Mouse (Mus musculus): ENCODE measurements around the gene Rph3al. TPM values are rescaled to one million over a fixed set of nuclear protein-coding genes. Genes with fewer than 3 reads are reported as not detected.

Gene Rph3al
- polyA plus RNA-seq, 1 experiment from 2014 or later: 14.5 TPM

- no peak for ATAC-seq (replicated peaks; ENCODE audit: low FRiP score, low read depth)
- H3K27me3 ChIP-seq (ENCODE audit: insufficient read depth, low read length): peaks cover 23% of the 10 kb centered on the region
- no peaks in the 10 kb centered on the region for H3K9me3 ChIP-seq (replicated peaks; ENCODE audit: low read length)
- H3K9ac ChIP-seq (ENCODE audit: low read depth, low read length): no peak overlapping the region
- 60% methylated on average over 13 of the region's 13 CpGs for WGBS
- no peaks in the 10 kb centered on the region for H3K36me3 ChIP-seq (ENCODE audit: insufficient read depth, low read length)
- peaks cover 5% of the 10 kb centered on the region; the same call in 1 of the 2 replicates for H3K4me1 ChIP-seq (replicated peaks; ENCODE audit: insufficient read depth, low read length)
- no peak overlapping the region for H3K4me2 ChIP-seq (ENCODE audit: low read length)
- H3K4me3 ChIP-seq (replicated peaks; ENCODE audit: low read depth, low read length): no peak overlapping the region
- no peak for TF ChIP-seq CTCF (IDR thresholded peaks at IDR 0.05; ENCODE audit: low read depth)
- H3K27ac ChIP-seq: no peak overlapping the region
- DNase-seq (ENCODE audit: low spot score): no peak
These were observed 141.5 kb downstream of the Rph3al start for GRCm38 (mm10) chr11:75796536-75797246.

DNA sequence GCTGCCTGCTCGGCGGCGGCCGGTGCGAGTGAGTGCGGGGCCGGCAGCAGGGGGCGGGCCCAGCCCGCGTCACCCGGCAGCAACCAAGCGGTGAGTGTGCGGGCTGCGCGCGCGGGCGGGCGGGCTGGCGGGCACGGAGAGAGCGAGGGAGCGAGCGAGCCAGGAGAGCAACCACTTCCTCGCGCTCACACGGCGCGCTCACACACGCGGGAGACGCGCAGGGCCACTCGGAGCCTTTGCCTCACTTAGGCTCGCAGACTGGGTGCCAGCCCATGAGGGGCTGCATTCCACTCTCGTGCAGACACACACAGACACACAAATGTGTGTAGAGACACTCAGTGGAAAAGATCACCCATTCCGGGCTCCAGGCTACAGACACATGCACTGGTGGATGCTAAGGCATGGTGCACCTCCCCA lies 142.2 kb downstream of the Rph3al start, which contains the start of gene Doc2b:
Gene Doc2b, minus strand, starts transcription at position 21 of the 417 bp plus-strand sequence.
- Histone ChIP-seq H3K36me3 (ENCODE audit: insufficient read depth, low read length) (no peaks in the 10 kb centered on the region), H3K4me3 (replicated peaks; ENCODE audit: low read depth, low read length) (peak within 1 kb of the TSS; percentile 38), H3K27ac (no peak within 1 kb of the TSS), H3K4me2 (ENCODE audit: low read length) (peak within 1 kb of the TSS; percentile 68), H3K27me3 (ENCODE audit: insufficient read depth, low read length) (peaks cover 23% of the 10 kb centered on the region), H3K9ac (ENCODE audit: low read depth, low read length) (peak within 1 kb of the TSS; percentile 51), H3K9me3 (replicated peaks; ENCODE audit: low read length) (no peaks in the 10 kb centered on the region), H3K4me1 (replicated peaks; ENCODE audit: insufficient read depth, low read length) (peaks cover 5% of the 10 kb centered on the region; the same call in 1 of the 2 replicates)
- ATAC-seq (replicated peaks; ENCODE audit: low FRiP score, low read depth) (peak; percentile 29; the same call in 1 of the 2 replicates), DNase-seq (ENCODE audit: low spot score) (no peak)
- 4% methylated on average over 33 of the region's 37 CpGs for WGBS
- TF ChIP-seq CTCF (IDR thresholded peaks at IDR 0.05; ENCODE audit: low read depth): no peak

- no peak for DNase-seq (ENCODE audit: low spot score)
These were observed 142.9 kb downstream of the Rph3al start for GRCm38 (mm10) chr11:75795321-75795636.

GRCm38 (mm10) chr11:75794602-75795320 lies 143.5 kb downstream of the Rph3al start:
- Histone ChIP-seq H3K27ac (no peak overlapping the region), H3K4me1 (replicated peaks; ENCODE audit: insufficient read depth, low read length) (peaks cover 5% of the 10 kb centered on the region; the same call in 1 of the 2 replicates), H3K9ac (ENCODE audit: low read depth, low read length) (peak overlapping the region; percentile 51), H3K27me3 (ENCODE audit: insufficient read depth, low read length) (peaks cover 23% of the 10 kb centered on the region), H3K4me3 (replicated peaks; ENCODE audit: low read depth, low read length) (peak overlapping the region; percentile 38), H3K4me2 (ENCODE audit: low read length) (peak overlapping the region; percentile 68), H3K36me3 (ENCODE audit: insufficient read depth, low read length) (no peaks in the 10 kb centered on the region), H3K9me3 (replicated peaks; ENCODE audit: low read length) (no peaks in the 10 kb centered on the region)
- no peak for DNase-seq (ENCODE audit: low spot score)
- 12% methylated on average over 43 of the region's 45 CpGs for WGBS
- ATAC-seq (replicated peaks; ENCODE audit: low FRiP score, low read depth): no peak
- no peak for TF ChIP-seq CTCF (IDR thresholded peaks at IDR 0.05; ENCODE audit: low read depth)

More at GRCm38 (mm10) chr11:75795321-75795636, 142.9 kb downstream of the Rph3al start:
- Histone ChIP-seq H3K27ac (no peak overlapping the region), H3K9me3 (replicated peaks; ENCODE audit: low read length) (no peaks in the 10 kb centered on the region), H3K4me2 (ENCODE audit: low read length) (peak overlapping the region; percentile 68), H3K4me1 (replicated peaks; ENCODE audit: insufficient read depth, low read length) (peaks cover 5% of the 10 kb centered on the region; the same call in 1 of the 2 replicates), H3K4me3 (replicated peaks; ENCODE audit: low read depth, low read length) (peak overlapping the region; percentile 38), H3K9ac (ENCODE audit: low read depth, low read length) (peak overlapping the region; percentile 51), H3K36me3 (ENCODE audit: insufficient read depth, low read length) (no peaks in the 10 kb centered on the region), H3K27me3 (ENCODE audit: insufficient read depth, low read length) (peaks cover 23% of the 10 kb centered on the region)
- no peak for TF ChIP-seq CTCF (IDR thresholded peaks at IDR 0.05; ENCODE audit: low read depth)
- no peak for ATAC-seq (replicated peaks; ENCODE audit: low FRiP score, low read depth)
- 2% methylated on average over 42 of the region's 42 CpGs for WGBS

DNA sequence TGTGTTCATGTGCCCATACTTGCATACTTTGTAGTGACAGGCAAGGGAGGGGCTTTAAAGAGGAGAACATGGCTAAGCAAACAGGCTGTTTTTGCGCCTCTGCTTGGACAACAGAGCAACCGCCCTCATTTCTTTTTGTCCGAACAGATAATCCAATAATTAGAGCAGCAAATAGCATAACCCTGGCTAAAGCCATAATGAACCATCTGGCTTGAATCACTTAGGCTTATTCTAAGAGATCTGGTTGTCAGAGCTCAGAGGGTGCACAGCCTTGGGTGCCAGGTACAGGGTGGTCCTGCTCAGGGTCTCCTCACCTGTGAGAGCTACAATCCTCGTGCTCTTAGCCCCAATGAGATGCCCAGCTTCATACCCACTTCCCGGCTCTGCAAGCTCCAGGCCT lies 144.9 kb downstream of the Rph3al start:
- no peaks in the 10 kb centered on the region for H3K36me3 ChIP-seq (ENCODE audit: insufficient read depth, low read length)
- ATAC-seq (replicated peaks; ENCODE audit: low FRiP score, low read depth): no peak
- no peak overlapping the region for H3K4me3 ChIP-seq (replicated peaks; ENCODE audit: low read depth, low read length)
- peaks cover 5% of the 10 kb centered on the region; the same call in 1 of the 2 replicates for H3K4me1 ChIP-seq (replicated peaks; ENCODE audit: insufficient read depth, low read length)
- DNase-seq (ENCODE audit: low spot score): no peak
- H3K27me3 ChIP-seq (ENCODE audit: insufficient read depth, low read length): peaks cover 23% of the 10 kb centered on the region
- H3K9me3 ChIP-seq (replicated peaks; ENCODE audit: low read length): no peaks in the 10 kb centered on the region
- H3K4me2 ChIP-seq (ENCODE audit: low read length): no peak overlapping the region
- H3K27ac ChIP-seq: no peak overlapping the region
- 82% methylated on average over 5 of the region's 5 CpGs for WGBS
- H3K9ac ChIP-seq (ENCODE audit: low read depth, low read length): no peak overlapping the region
- no peak for TF ChIP-seq CTCF (IDR thresholded peaks at IDR 0.05; ENCODE audit: low read depth)

GRCm38 (mm10) chr11:75792535-75792934 lies 145.7 kb downstream of the Rph3al start:
- Histone ChIP-seq H3K27ac (no peak overlapping the region), H3K4me3 (replicated peaks; ENCODE audit: low read depth, low read length) (no peak overlapping the region), H3K9ac (ENCODE audit: low read depth, low read length) (no peak overlapping the region), H3K9me3 (replicated peaks; ENCODE audit: low read length) (no peaks in the 10 kb centered on the region), H3K36me3 (ENCODE audit: insufficient read depth, low read length) (no peaks in the 10 kb centered on the region), H3K4me1 (replicated peaks; ENCODE audit: insufficient read depth, low read length) (peaks cover 5% of the 10 kb centered on the region; the same call in 1 of the 2 replicates), H3K27me3 (ENCODE audit: insufficient read depth, low read length) (peaks cover 23% of the 10 kb centered on the region), H3K4me2 (ENCODE audit: low read length) (no peak overlapping the region)
- 72% methylated on average over 5 of the region's 5 CpGs for WGBS
- ATAC-seq (replicated peaks; ENCODE audit: low FRiP score, low read depth) (no peak), DNase-seq (ENCODE audit: low spot score) (no peak)
- TF ChIP-seq CTCF (IDR thresholded peaks at IDR 0.05; ENCODE audit: low read depth): no peak

All from kidney, postnatal 0 days (tissue).